Mouse (Mus musculus) CH12.LX (cell line): ENCODE measurements around the gene Prrx2. TPM values are rescaled to one million over a fixed set of nuclear protein-coding genes. Genes with fewer than 3 reads are reported as not detected.

Experiments used
- DNase-seq: peaks from one replicate; pipeline ENCODE4 v3.0.0-alpha.2; 2013; ENCODE audit errors: extremely low read depth
- H3K27ac ChIP-seq: 2 replicates; pipeline ENCODE4 v1.5.1; 2012; ENCODE audit warnings: low read depth, mild to moderate bottlenecking, control low read depth, moderate library complexity; ENCODE audit not compliant: insufficient read depth
- H3K27me3 ChIP-seq: replicated peaks from 2 replicates; pipeline ENCODE3; 2012; ENCODE audit warnings: inconsistent platforms
- H3K36me3 ChIP-seq, 2 experiments: replicated peaks in 1 of 2; 2 replicates each; pipeline versions ENCODE3 to v1.6.1; 2012; ENCODE audit warnings: inconsistent platforms in 1 of 2, low read length in 1 of 2, mild to moderate bottlenecking in 1 of 2, mixed read lengths in 1 of 2, moderate library complexity in 1 of 2; ENCODE audit not compliant: control insufficient read depth in 1 of 2, insufficient read depth in 1 of 2
- H3K4me1 ChIP-seq, 2 experiments: 2 replicates each; pipeline ENCODE4 v1.6.1; 2012; ENCODE audit warnings: inconsistent platforms in 1 of 2, moderate library complexity in 1 of 2; ENCODE audit not compliant: insufficient read depth in 2 of 2, control insufficient read depth in 1 of 2
- H3K4me2 ChIP-seq: 2 replicates; pipeline ENCODE4 v1.6.1; 2012; ENCODE audit warnings: low read depth, mild to moderate bottlenecking, control low read depth; ENCODE audit not compliant: poor library complexity, insufficient read depth, severe bottlenecking
- H3K4me3 ChIP-seq, 3 experiments: fragments of 150-350 bp in 1 of 3; sonication (generic) in 1 of 3; replicated peaks in 1 of 3; 2 replicates each; pipeline versions ENCODE3 to v1.5.1; 2011 to 2012; ENCODE audit warnings: low read depth in 2 of 3, low read length in 2 of 3, mild to moderate bottlenecking in 2 of 3, moderate library complexity in 2 of 3, control low read depth in 1 of 3, improper control_type of control experiment in 1 of 3, inconsistent platforms in 1 of 3, mixed read lengths in 1 of 3; ENCODE audit not compliant: poor library complexity in 1 of 3
- H3K79me2 ChIP-seq: replicated peaks from 2 replicates; pipeline ENCODE4 v1.6.1; 2012; ENCODE audit warnings: mild to moderate bottlenecking, moderate library complexity; ENCODE audit not compliant: control insufficient read depth, poor library complexity, insufficient read depth, severe bottlenecking; ENCODE audit errors: extremely low read depth
- H3K9ac ChIP-seq: 2 replicates; pipeline ENCODE4 v1.6.1; 2012; ENCODE audit warnings: low read depth, mild to moderate bottlenecking, control low read depth, moderate library complexity; ENCODE audit not compliant: insufficient read depth
- H3K9me3 ChIP-seq: replicated peaks from 2 replicates; pipeline ENCODE3; 2012; ENCODE audit warnings: low read length, inconsistent platforms, mixed read lengths
- CHD1 ChIP-seq: IDR thresholded peaks from 2 replicates; pipeline ENCODE4 v1.6.1; 2012; ENCODE audit warnings: low read depth, low read length, improper control_type of control experiment, inconsistent platforms
- CHD2 ChIP-seq: IDR thresholded peaks from 2 replicates; pipeline ENCODE4 v1.6.1; 2011; ENCODE audit warnings: low read length, improper control_type of control experiment
- CTCF ChIP-seq, 2 experiments: IDR thresholded peaks in 1 of 2; conservative IDR thresholded peaks in 1 of 2; 2 replicates each; pipeline ENCODE4 v1.5.1; 2011 to 2012; ENCODE audit warnings: low read depth in 2 of 2, low read length in 2 of 2, improper control_type of control experiment in 1 of 2, inconsistent platforms in 1 of 2, mild to moderate bottlenecking in 1 of 2, moderate library complexity in 1 of 2
- HCFC1 ChIP-seq: IDR thresholded peaks from 2 replicates; pipeline ENCODE4 v1.6.1; 2012; ENCODE audit warnings: low read depth, mild to moderate bottlenecking, inconsistent platforms, low read length, improper control_type of control experiment
- KAT2A ChIP-seq: IDR thresholded peaks from 2 replicates; pipeline ENCODE4 v1.6.1; 2012; ENCODE audit warnings: low read length, improper control_type of control experiment, inconsistent platforms; ENCODE audit not compliant: insufficient replicate concordance
- MAX ChIP-seq: IDR thresholded peaks from 2 replicates; pipeline ENCODE4 v1.6.1; 2011; ENCODE audit warnings: low read length, improper control_type of control experiment
- MEF2A ChIP-seq: IDR thresholded peaks from 2 replicates; pipeline ENCODE4 v1.6.1; 2014; ENCODE audit warnings: low read depth, mild to moderate bottlenecking, inconsistent platforms, low read length, improper control_type of control experiment, borderline replicate concordance
- MXI1 ChIP-seq: IDR thresholded peaks from 2 replicates; pipeline ENCODE4 v1.6.1; 2011; ENCODE audit warnings: mild to moderate bottlenecking, low read depth, low read length, improper control_type of control experiment
- MYC ChIP-seq: IDR thresholded peaks from 2 replicates; pipeline ENCODE4 v1.6.1; 2011; ENCODE audit warnings: low read depth, mild to moderate bottlenecking, improper control_type of control experiment, low read length
- NELFE ChIP-seq: IDR thresholded peaks from 2 replicates; pipeline ENCODE4 v1.6.1; 2011; ENCODE audit warnings: low read depth, low read length, improper control_type of control experiment
- SIN3A ChIP-seq: IDR thresholded peaks from 2 replicates; pipeline ENCODE4 v1.6.1; 2012; ENCODE audit warnings: low read length, improper control_type of control experiment, inconsistent platforms
- TCF12 ChIP-seq: IDR thresholded peaks from 2 replicates; pipeline ENCODE4 v1.6.1; 2014; ENCODE audit warnings: low read depth, mild to moderate bottlenecking, inconsistent platforms, low read length, improper control_type of control experiment
- USF1 ChIP-seq: IDR thresholded peaks from 2 replicates; pipeline ENCODE4 v1.6.1; 2014; ENCODE audit warnings: low read depth, mild to moderate bottlenecking, inconsistent platforms, low read length, improper control_type of control experiment
- USF2 ChIP-seq: conservative IDR thresholded peaks from 2 replicates; pipeline ENCODE4 v1.6.1; 2011; ENCODE audit warnings: low read depth, low read length, improper control_type of control experiment
- ZC3H11A ChIP-seq: IDR thresholded peaks from 2 replicates; pipeline ENCODE4 v1.6.1; 2012; ENCODE audit warnings: low read depth, mild to moderate bottlenecking, inconsistent platforms, low read length, improper control_type of control experiment
- ZNF384 ChIP-seq: IDR thresholded peaks from 2 replicates; pipeline ENCODE4 v1.6.1; 2012; ENCODE audit warnings: low read depth, low read length, improper control_type of control experiment, inconsistent platforms
- dilution Hi-C: fragments of 300-500 bp; cut with MboI; formaldehyde crosslinking; loops from 2 replicates; pipeline ENCODE4 v1.14.3; 2020; ENCODE audit warnings: low sequenced_read_pairs; ENCODE audit not compliant: extremely low pct_unique_long_range_greater_than_20kb, extremely low pct_ligation_motif_present
- in situ Hi-C: fragments of 300-500 bp; cut with MboI; formaldehyde crosslinking; loops from 3 replicates; pipeline ENCODE4 v1.14.3; 2019; ENCODE audit warnings: low sequenced_read_pairs, low pct_ligation_motif_present, low pct_unique_long_range_greater_than_20kb, mixed read lengths
- polyA plus RNA-seq: library from polyadenylated mRNA; unstranded; fragments of >175 nt; gene quantifications from 2 replicates; pipeline ENCODE4 v1.2.1, GENCODE M21; 2012; ENCODE audit warnings: low read depth; ENCODE audit not compliant: insufficient read length
- total RNA-seq, 2 experiments: library from RNA; depleted of rRNA; stranded (reverse); fragments of 300-350 nt in 1 of 2; fragments of >200 nt in 1 of 2; gene quantifications; 2 replicates each; pipeline ENCODE4 v1.2.3; 2012 to 2014

The Prrx2 gene
- total and polyA plus RNA-seq, 3 experiments: not detected

GRCm38 (mm10) chr2:30862081-30862480, 27.3 kb downstream of the Prrx2 start:
- dilution Hi-C loops: no loop called here

GRCm38 (mm10) chr2:30863574-30863973, 28.8 kb downstream of the Prrx2 start:
- H3K4me2 ChIP-seq: no peak overlapping the region
- no peak overlapping the region for H3K27ac ChIP-seq
- H3K36me3 ChIP-seq: no peaks in the 10 kb centered on the region
- DNase-seq: no peak
- in situ Hi-C loops: no loop called here
- dilution Hi-C loops: no loop called here
- no peak for TF ChIP-seq MYC
- TF ChIP-seq MEF2A: no peak
- TF ChIP-seq NELFE: no peak
- no peak for TF ChIP-seq KAT2A
- no peak for TF ChIP-seq USF2
- TF ChIP-seq, all 38 proteins: peak for 0
- H3K79me2 ChIP-seq: no peaks in the 10 kb centered on the region
- no peak overlapping the region for H3K4me3 ChIP-seq
- H3K4me1 ChIP-seq: peaks cover 2 to 13% of the 10 kb centered on the region in 2 experiments; a peak in 3 of 4 replicates
- H3K9me3 ChIP-seq: no peaks in the 10 kb centered on the region
- peaks cover 78% of the 10 kb centered on the region for H3K27me3 ChIP-seq
- H3K9ac ChIP-seq: no peak overlapping the region

More at GRCm38 (mm10) chr2:30862081-30862480, 27.3 kb downstream of the Prrx2 start:
- no peak overlapping the region for H3K27ac ChIP-seq
- in situ Hi-C loops: no loop called here
- H3K4me1 ChIP-seq: peaks cover 2 to 14% of the 10 kb centered on the region in 2 experiments
- H3K79me2 ChIP-seq: no peaks in the 10 kb centered on the region
- no peak for TF ChIP-seq CTCF (conservative IDR thresholded peaks at IDR 0.05 in 1 of 2, IDR thresholded peaks at IDR 0.05 in 1 of 2; ENCODE audit: low read depth in 2 of 2, low read length in 2 of 2)
- TF ChIP-seq CHD2: no peak
- no peak for TF ChIP-seq MXI1
- TF ChIP-seq CHD1: no peak
- TF ChIP-seq SIN3A: no peak
- TF ChIP-seq MEF2A: no peak
- TF ChIP-seq MAX: no peak
- no peak for TF ChIP-seq HCFC1
- no peak for TF ChIP-seq ZNF384
- no peaks in the 10 kb centered on the region for H3K36me3 ChIP-seq
- H3K4me3 ChIP-seq: no peak overlapping the region
- DNase-seq: no peak
- H3K9me3 ChIP-seq: no peaks in the 10 kb centered on the region
- H3K27me3 ChIP-seq: peaks cover 83% of the 10 kb centered on the region
- no peak overlapping the region for H3K4me2 ChIP-seq
- no peak overlapping the region for H3K9ac ChIP-seq

GRCm38 (mm10) chr2:30864968-30865381, 30.2 kb downstream of the Prrx2 start:
- in situ Hi-C loops: no loop called here

More at GRCm38 (mm10) chr2:30864968-30865381, 30.2 kb downstream of the Prrx2 start:
- no peak overlapping the region for H3K9ac ChIP-seq
- DNase-seq: no peak
- H3K27ac ChIP-seq: no peak overlapping the region
- no peaks in the 10 kb centered on the region for H3K4me1 ChIP-seq
- H3K27me3 ChIP-seq: peaks cover 79% of the 10 kb centered on the region
- TF ChIP-seq USF1: no peak
- no peak for TF ChIP-seq MEF2A
- no peak for TF ChIP-seq ZC3H11A
- no peak for TF ChIP-seq TCF12
- TF ChIP-seq, all 38 proteins: peak for 0
- no peak overlapping the region for H3K4me3 ChIP-seq
- dilution Hi-C loops: no loop called here
- no peaks in the 10 kb centered on the region for H3K79me2 ChIP-seq
- no peaks in the 10 kb centered on the region for H3K36me3 ChIP-seq
- no peak overlapping the region for H3K4me2 ChIP-seq
- H3K9me3 ChIP-seq: no peaks in the 10 kb centered on the region
